Mouse (Mus musculus) kidney, postnatal 0 days (tissue): ENCODE results near the gene Cir1. TPM values are rescaled to one million over a fixed set of nuclear protein-coding genes. Genes with fewer than 3 reads are reported as not detected.

Experiments
- ATAC-seq: fragments of 200-750 bp; cut with Nextera tagmentation; replicated peaks from 2 replicates; pipeline ENCODE4 v1.8.0; 2017; ENCODE audit warnings: low read depth, moderate number of reproducible peaks, moderate TSS enrichment, moderate library complexity; ENCODE audit not compliant: low FRiP score
- DNase-seq: peaks from one replicate; pipeline ENCODE4 v3.0.0-alpha.2; 2016; ENCODE audit warnings: low spot score
- H3K27ac ChIP-seq: fragments of 300-500 bp; sonication (generic); 2 replicates; pipeline ENCODE4 v1.5.1; 2014; ENCODE audit warnings: mild to moderate bottlenecking
- H3K27me3 ChIP-seq: fragments of 300-500 bp; sonication (generic); 2 replicates; pipeline ENCODE4 v1.6.1; 2014; ENCODE audit warnings: low read length, mixed read lengths; ENCODE audit not compliant: insufficient read depth
- H3K36me3 ChIP-seq: fragments of 300-500 bp; sonication (generic); 2 replicates; pipeline ENCODE4 v1.6.1; 2014; ENCODE audit warnings: low read length, mixed read lengths; ENCODE audit not compliant: insufficient read depth
- H3K4me1 ChIP-seq: fragments of 300-500 bp; sonication (generic); replicated peaks from 2 replicates; pipeline ENCODE4 v1.6.1; 2014; ENCODE audit warnings: antibody characterized with exemption, low read length, mixed read lengths; ENCODE audit not compliant: insufficient read depth
- H3K4me2 ChIP-seq: fragments of 300-500 bp; sonication (generic); 2 replicates; pipeline ENCODE4 v1.6.1; 2014; ENCODE audit warnings: mild to moderate bottlenecking, low read length, moderate library complexity, mixed read lengths
- H3K4me3 ChIP-seq: fragments of 300-500 bp; sonication (generic); replicated peaks from 2 replicates; pipeline ENCODE4 v1.5.1; 2014; ENCODE audit warnings: low read depth, low read length
- H3K9ac ChIP-seq: fragments of 300-500 bp; sonication (generic); 2 replicates; pipeline ENCODE4 v1.6.1; 2014; ENCODE audit warnings: low read depth, low read length
- H3K9me3 ChIP-seq: fragments of 300-500 bp; sonication (generic); replicated peaks from 2 replicates; pipeline ENCODE4 v1.6.1; 2016; ENCODE audit warnings: low read length, inconsistent platforms, mixed read lengths
- CTCF ChIP-seq: IDR thresholded peaks from 2 replicates; pipeline ENCODE4 v1.5.1; 2016; ENCODE audit warnings: antibody characterized with exemption, low read depth, mild to moderate bottlenecking, moderate library complexity
- WGBS: fragments of 180-500 bp; shearing (Covaris S2); extraction: QIAGEN DNeasy Blood & Tissue Kit; methylation state at CpG from one replicate; pipeline ENCODE4 v1.1.7; 2014; 5-methylcytosine and 5-hydroxymethylcytosine counted together
- polyA plus RNA-seq: library from polyadenylated mRNA; unstranded; fragments of >200 nt; fragmentation: Nextera tagmentation; extraction: Ambion mirVana; gene quantifications from 2 replicates; pipeline ENCODE4 v1.2.1, GENCODE M21; 2015

Cir1 gene
- polyA plus RNA-seq, 1 experiment from 2014 or later: 33.8 TPM

- Histone ChIP-seq H3K9ac (no peak overlapping the region), H3K4me2 (peak overlapping the region; percentile 28; the same call in 1 of the 2 replicates), H3K27ac (no peak overlapping the region), H3K4me3 (no peak overlapping the region; the same call in 1 of the 2 replicates), H3K36me3 (no peaks in the 10 kb centered on the region), H3K27me3 (peaks cover 41% of the 10 kb centered on the region), H3K9me3 (no peaks in the 10 kb centered on the region), H3K4me1 (peaks cover 14% of the 10 kb centered on the region)
- TF ChIP-seq CTCF: no peak
- DNase-seq (no peak), ATAC-seq (no peak; the same call in 1 of the 2 replicates)
- WGBS: 2% methylated on average over 17 of the region's 17 CpGs
These were observed 33.6 kb downstream of the Cir1 start for GRCm38 (mm10) chr2:73278869-73279268.

- peaks cover 47% of the 10 kb centered on the region for H3K27me3 ChIP-seq
- H3K9me3 ChIP-seq: no peaks in the 10 kb centered on the region
- H3K4me1 ChIP-seq: peaks cover 20% of the 10 kb centered on the region
- no peak overlapping the region for H3K27ac ChIP-seq
- DNase-seq (peak; percentile 94), ATAC-seq (peak; percentile 70; the same call in 1 of the 2 replicates)
- no peaks in the 10 kb centered on the region for H3K36me3 ChIP-seq
- H3K4me3 ChIP-seq: no peak overlapping the region; the same call in 1 of the 2 replicates
- peak; percentile 94 for TF ChIP-seq CTCF
- 3% methylated on average over 20 of the region's 20 CpGs for WGBS
- H3K9ac ChIP-seq: no peak overlapping the region
- H3K4me2 ChIP-seq: peak overlapping the region; percentile 28; the same call in 1 of the 2 replicates
These were observed 34.2 kb downstream of the Cir1 start for GRCm38 (mm10) chr2:73278131-73278854.

- Histone ChIP-seq H3K9me3 (no peaks in the 10 kb centered on the region), H3K4me2 (no peak overlapping the region), H3K27ac (no peak overlapping the region), H3K9ac (no peak overlapping the region), H3K27me3 (peaks cover 52% of the 10 kb centered on the region), H3K36me3 (no peaks in the 10 kb centered on the region), H3K4me3 (no peak overlapping the region), H3K4me1 (peaks cover 26% of the 10 kb centered on the region)
- ATAC-seq (no peak), DNase-seq (no peak)
- no peak for TF ChIP-seq CTCF
- 4% methylated on average over 18 of the region's 18 CpGs for WGBS
These were observed 34.8 kb downstream of the Cir1 start for GRCm38 (mm10) chr2:73277709-73278075.

- no peak for DNase-seq
- Histone ChIP-seq H3K36me3 (no peaks in the 10 kb centered on the region), H3K27me3 (peaks cover 55% of the 10 kb centered on the region), H3K4me1 (peaks cover 30% of the 10 kb centered on the region), H3K27ac (no peak overlapping the region), H3K9ac (no peak overlapping the region), H3K9me3 (no peaks in the 10 kb centered on the region), H3K4me3 (peak overlapping the region; percentile 3; the same call in 1 of the 2 replicates), H3K4me2 (no peak overlapping the region)
- ATAC-seq: no peak
- WGBS: 2% methylated on average over 38 of the region's 38 CpGs
- TF ChIP-seq CTCF: no peak
These were observed 35.3 kb downstream of the Cir1 start for GRCm38 (mm10) chr2:73277021-73277708.

GRCm38 (mm10) chr2:73276141-73276571 lies 36.3 kb downstream of the Cir1 start:
- H3K4me3 ChIP-seq: no peak overlapping the region
- DNase-seq (peak; percentile 45), ATAC-seq (no peak)
- peaks cover 58% of the 10 kb centered on the region for H3K27me3 ChIP-seq
- no peak overlapping the region for H3K27ac ChIP-seq
- no peak overlapping the region for H3K9ac ChIP-seq
- H3K9me3 ChIP-seq: no peaks in the 10 kb centered on the region
- no peak overlapping the region for H3K4me2 ChIP-seq
- H3K36me3 ChIP-seq: no peaks in the 10 kb centered on the region
- H3K4me1 ChIP-seq: peaks cover 32% of the 10 kb centered on the region
- no peak for TF ChIP-seq CTCF
- 1% methylated on average over 6 of the region's 6 CpGs for WGBS

- H3K36me3 ChIP-seq: no peaks in the 10 kb centered on the region
- no peak overlapping the region for H3K4me2 ChIP-seq
- peak; percentile 51 for DNase-seq
- no peaks in the 10 kb centered on the region for H3K9me3 ChIP-seq
- no peak overlapping the region for H3K27ac ChIP-seq
- ATAC-seq: no peak
- TF ChIP-seq CTCF: no peak
- peaks cover 63% of the 10 kb centered on the region for H3K27me3 ChIP-seq
- no peak overlapping the region for H3K4me3 ChIP-seq
- no peak overlapping the region for H3K9ac ChIP-seq
- WGBS: 12% methylated on average over 8 of the region's 8 CpGs
- H3K4me1 ChIP-seq: peaks cover 30% of the 10 kb centered on the region
These were observed 37.0 kb downstream of the Cir1 start for GRCm38 (mm10) chr2:73275261-73276040.
